Comparison of ENCODE assay signal across 8 mouse cellular contexts in genomic region chr13:55962254-55962866, GRCm38 (mm10).
DNase-seq lines count a peak whose midpoint lies in the region; ATAC-seq lines count a peak whose summit lies in the region.
"Had no signal": no experiment of that assay in that cellular context is flagged by ENCODE, and none has a peak within 500 bp of the region (broad histone marks: within the 10 kb centered on the region; RNA-seq: fewer than 3 reads in every experiment).

No protein-coding gene starts in this region.

- peak overlapping the region; percentile 54 for H3K4me3 ChIP-seq in embryonic facial prominence, embryonic 10.5 days
- 0 out of 2 replicates have a peak overlapping the region, but pooled peaks have one; percentile 1 for H3K4me3 ChIP-seq in forebrain, embryonic 13.5 days
- H3K4me3 ChIP-seq in limb, embryonic 10.5 days, result peak overlapping the region; percentile 50
- H3K4me3 ChIP-seq in neural tube, embryonic 14.5 days (ENCODE audit: low read depth, low read length), result no peak overlapping the region
- H3K4me3 ChIP-seq: erythroblast, embryonic 14.5 days had no signal

- no peak overlapping the region for H3K9ac ChIP-seq in forebrain, embryonic 13.5 days
- no peak overlapping the region for H3K9ac ChIP-seq in neural tube, embryonic 14.5 days (replicated peaks; ENCODE audit: low read depth, low read length)

- ATAC-seq in forebrain, embryonic 13.5 days, result no peak
- no peak for ATAC-seq in neural tube, embryonic 14.5 days (ENCODE audit: low read depth)
- no peak for ATAC-seq in megakaryocyte progenitor cell, adult 5-6 weeks (replicated peaks; ENCODE audit: poor library complexity)

- H3K27me3 ChIP-seq in embryonic facial prominence, embryonic 10.5 days (replicated peaks; ENCODE audit: low read depth, poor library complexity, severe bottlenecking), result peaks cover 47% of the 10 kb centered on the region
- H3K27me3 ChIP-seq in forebrain, embryonic 13.5 days, result peaks cover 50% of the 10 kb centered on the region
- H3K27me3 ChIP-seq in limb, embryonic 10.5 days (ENCODE audit: low read depth, poor library complexity, severe bottlenecking), result peaks cover 35% of the 10 kb centered on the region
- H3K27me3 ChIP-seq in neural tube, embryonic 14.5 days (ENCODE audit: control insufficient read depth, insufficient read depth, low read length), result peaks cover 13% of the 10 kb centered on the region

- peak; percentile 64 for DNase-seq in embryonic facial prominence, embryonic 10.5 days (ENCODE audit: low spot score)
- DNase-seq in limb, embryonic 10.5 days (ENCODE audit: low spot score), result peak; percentile 69
- DNase-seq in layer of hippocampus, adult 18-20 months (ENCODE audit: low spot score in 2 of 2), result no peak
- DNase-seq in natural killer cell, adult 2 months (ENCODE audit: low spot score in 2 of 2), result no peak

- WGBS in embryonic facial prominence, embryonic 10.5 days, result 15% methylated on average over 18 of the region's 18 CpGs
- 14% methylated on average over 18 of the region's 18 CpGs for WGBS in forebrain, embryonic 13.5 days
- WGBS in limb, embryonic 10.5 days, result 9% methylated on average over 18 of the region's 18 CpGs
- WGBS in neural tube, embryonic 14.5 days, result 8% methylated on average over 18 of the region's 18 CpGs

- peaks cover 65% of the 10 kb centered on the region for H3K4me1 ChIP-seq in embryonic facial prominence, embryonic 10.5 days
- peaks cover 20% of the 10 kb centered on the region for H3K4me1 ChIP-seq in forebrain, embryonic 13.5 days
- H3K4me1 ChIP-seq in limb, embryonic 10.5 days, result peaks cover 73% of the 10 kb centered on the region
- peaks cover 3% of the 10 kb centered on the region; the same call in 1 of the 2 replicates for H3K4me1 ChIP-seq in neural tube, embryonic 14.5 days (ENCODE audit: control insufficient read depth, insufficient read depth, low read length)

- H3K9me3 ChIP-seq in embryonic facial prominence, embryonic 10.5 days, result no peaks in the 10 kb centered on the region
- H3K9me3 ChIP-seq in forebrain, embryonic 13.5 days (replicated peaks), result no peaks in the 10 kb centered on the region
- H3K9me3 ChIP-seq in limb, embryonic 10.5 days (replicated peaks), result no peaks in the 10 kb centered on the region
- no peaks in the 10 kb centered on the region for H3K9me3 ChIP-seq in neural tube, embryonic 14.5 days (ENCODE audit: control insufficient read depth, low read length)

- peak overlapping the region; percentile 63 for H3K4me2 ChIP-seq in forebrain, embryonic 13.5 days
- H3K4me2 ChIP-seq in neural tube, embryonic 14.5 days (ENCODE audit: low read depth, low read length), result peak overlapping the region; percentile 43; the same call in 1 of the 2 replicates

- H3K27ac ChIP-seq in embryonic facial prominence, embryonic 10.5 days (replicated peaks), result peak overlapping the region; percentile 82
- no peak overlapping the region for H3K27ac ChIP-seq in forebrain, embryonic 13.5 days
- peak overlapping the region; percentile 89 for H3K27ac ChIP-seq in limb, embryonic 10.5 days
- H3K27ac ChIP-seq in neural tube, embryonic 14.5 days (ENCODE audit: low read depth, low read length), result no peak overlapping the region

- H3K36me3 ChIP-seq in embryonic facial prominence, embryonic 10.5 days (replicated peaks), result no peaks in the 10 kb centered on the region
- no peaks in the 10 kb centered on the region for H3K36me3 ChIP-seq in forebrain, embryonic 13.5 days (ENCODE audit: poor library complexity, severe bottlenecking)
- H3K36me3 ChIP-seq in limb, embryonic 10.5 days, result no peaks in the 10 kb centered on the region
- H3K36me3 ChIP-seq in neural tube, embryonic 14.5 days (ENCODE audit: control insufficient read depth, insufficient read depth, low read length), result no peaks in the 10 kb centered on the region

Comparison
In these comparisons a context has a peak if more than half of its experiments do, and no peak if none do; other contexts are left out.
1. DNase-seq: peak in embryonic facial prominence, embryonic 10.5 days (single experiment) and limb, embryonic 10.5 days (single experiment); none in layer of hippocampus, adult 18-20 months (0 of 2) and natural killer cell, adult 2 months (0 of 2).
2. H3K27ac ChIP-seq: peak in embryonic facial prominence, embryonic 10.5 days (single experiment) and limb, embryonic 10.5 days (single experiment); none in forebrain, embryonic 13.5 days (single experiment) and neural tube, embryonic 14.5 days (single experiment).